Mouse (Mus musculus): Measurements from ENCODE around the gene Tgfbr3l.

GRCm38 (mm10) chr8:4297822-4298221 is 49.8 kb downstream of the Tgfbr3l start:
- no peak for TF ChIP-seq CTCF (IDR thresholded peaks at IDR 0.05; ENCODE audit: low read depth)
- TF ChIP-seq EP300 (optimal IDR thresholded peaks at IDR 0.05) = no peak

Data from stomach, postnatal 0 days (tissue).